24 mouse cellular contexts compared by ENCODE assay signal in the genomic region with DNA sequence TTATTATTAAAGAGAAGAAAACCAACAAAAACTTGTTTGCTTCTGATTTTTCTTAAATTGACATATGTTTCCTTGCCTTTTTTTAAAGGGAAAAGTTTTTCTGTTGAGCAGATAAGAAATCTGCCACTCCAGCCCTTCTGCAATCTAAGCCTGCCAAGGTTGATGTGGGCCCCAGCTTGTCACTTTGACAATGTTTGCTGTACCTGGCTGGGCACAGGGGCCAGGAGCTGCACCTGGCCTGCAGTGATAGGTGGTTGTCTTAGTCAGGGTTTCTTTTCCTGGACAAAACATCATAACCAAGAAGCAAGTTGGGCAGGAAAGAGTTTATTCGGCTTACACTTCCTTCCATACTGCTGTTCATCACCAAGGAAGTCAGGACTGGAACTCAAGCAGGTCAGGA. TPM values are rescaled to one million over a fixed set of nuclear protein-coding genes. Genes with fewer than 3 reads are reported as not detected.
DNase-seq lines count a peak whose midpoint lies in the region; ATAC-seq and TF ChIP-seq lines count a peak whose summit lies in the region.
"Had no signal": no experiment of that assay in that cellular context is flagged by ENCODE, and none has a peak within 500 bp of the region (broad histone marks: within the 10 kb centered on the region; RNA-seq: fewer than 3 reads in every experiment).

No protein-coding gene starts in this region.

- no peak overlapping the region for H3K4me3 ChIP-seq in stomach, embryonic 15.5 days (replicated peaks)
- no peak overlapping the region for H3K4me3 ChIP-seq in stomach, postnatal 0 days (ENCODE audit: low read depth, low read length)
- H3K4me3 ChIP-seq in intestine, embryonic 16.5 days (ENCODE audit: low read length) = no peak overlapping the region
- no peak overlapping the region for H3K4me3 ChIP-seq in forebrain, embryonic 16.5 days (replicated peaks; ENCODE audit: low read length)
- H3K4me3 ChIP-seq: embryonic facial prominence, embryonic 13.5 days; embryonic facial prominence, embryonic 15.5 days; erythroblast, embryonic 14.5 days; forebrain, embryonic 10.5 days; forebrain, embryonic 12.5 days had no signal

- peaks cover 17% of the 10 kb centered on the region for H3K27me3 ChIP-seq in stomach, embryonic 15.5 days (replicated peaks)
- H3K27me3 ChIP-seq in stomach, postnatal 0 days (ENCODE audit: control insufficient read depth, insufficient read depth, low read length) = no peaks in the 10 kb centered on the region
- peaks cover 12% of the 10 kb centered on the region; the same call in 1 of the 2 replicates for H3K27me3 ChIP-seq in intestine, embryonic 16.5 days (replicated peaks; ENCODE audit: control insufficient read depth, insufficient read depth, low read length)
- 0 out of 2 replicates have a peak, but pooled peaks cover 3% of the 10 kb centered on the region for H3K27me3 ChIP-seq in forebrain, embryonic 16.5 days (replicated peaks; ENCODE audit: control insufficient read depth, insufficient read depth, low read length)

- 0 out of 2 replicates have a peak, but pooled peaks cover 19% of the 10 kb centered on the region for H3K4me1 ChIP-seq in stomach, embryonic 15.5 days
- no peaks in the 10 kb centered on the region for H3K4me1 ChIP-seq in stomach, postnatal 0 days (replicated peaks; ENCODE audit: control insufficient read depth, insufficient read depth)
- peaks cover 15% of the 10 kb centered on the region for H3K4me1 ChIP-seq in intestine, embryonic 16.5 days (ENCODE audit: control insufficient read depth, insufficient read depth, low read length)
- H3K4me1 ChIP-seq in forebrain, embryonic 16.5 days (replicated peaks; ENCODE audit: control insufficient read depth, insufficient read depth, low read length) = 0 out of 2 replicates have a peak, but pooled peaks cover 4% of the 10 kb centered on the region

- DNase-seq in stomach, postnatal 0 days (ENCODE audit: low spot score) = no peak
- DNase-seq in testis, postnatal 14 days (ENCODE audit: low spot score) = no peak
- DNase-seq: adrenal gland, adult 2 months; adrenal gland, postnatal 10 days; adrenal gland, postnatal 25 days; cerebellum, adult 11 months; cerebellum, adult 18-20 months; cerebellum, adult 8-10 months; cerebellum, adult 9-11 months; cerebellum, postnatal 14 days; cerebellum, postnatal 36 days; embryo, embryonic 11 days; forebrain, postnatal 0 days had no signal

- H3K9ac ChIP-seq in stomach, embryonic 15.5 days = no peak overlapping the region
- no peak overlapping the region for H3K9ac ChIP-seq in stomach, postnatal 0 days (ENCODE audit: low read length)
- no peak overlapping the region for H3K9ac ChIP-seq in intestine, embryonic 16.5 days (ENCODE audit: low read depth, low read length)
- H3K9ac ChIP-seq in forebrain, embryonic 16.5 days (replicated peaks; ENCODE audit: low read depth, low read length) = no peak overlapping the region
- H3K9ac ChIP-seq: embryonic facial prominence, embryonic 13.5 days; embryonic facial prominence, embryonic 15.5 days; forebrain, embryonic 12.5 days; forebrain, postnatal 0 days had no signal

- 0 out of 2 replicates have a peak overlapping the region, but pooled peaks have one; percentile 11 for H3K27ac ChIP-seq in stomach, embryonic 15.5 days
- no peak overlapping the region for H3K27ac ChIP-seq in stomach, postnatal 0 days (replicated peaks)
- peak overlapping the region; percentile 14; the same call in 1 of the 2 replicates for H3K27ac ChIP-seq in intestine, embryonic 16.5 days (ENCODE audit: low read length)
- H3K27ac ChIP-seq in forebrain, embryonic 16.5 days (ENCODE audit: low read length) = no peak overlapping the region
- H3K27ac ChIP-seq: embryonic facial prominence, embryonic 13.5 days; embryonic facial prominence, embryonic 15.5 days; forebrain, embryonic 10.5 days; forebrain, embryonic 12.5 days had no signal

- no peaks in the 10 kb centered on the region for H3K36me3 ChIP-seq in stomach, embryonic 15.5 days
- H3K36me3 ChIP-seq in stomach, postnatal 0 days (ENCODE audit: control insufficient read depth, insufficient read depth, low read length) = no peaks in the 10 kb centered on the region
- H3K36me3 ChIP-seq in intestine, embryonic 16.5 days (ENCODE audit: control insufficient read depth, insufficient read depth, low read length) = no peaks in the 10 kb centered on the region
- H3K36me3 ChIP-seq in forebrain, embryonic 16.5 days (ENCODE audit: control insufficient read depth, insufficient read depth) = no peaks in the 10 kb centered on the region
- H3K36me3 ChIP-seq: embryonic facial prominence, embryonic 13.5 days; embryonic facial prominence, embryonic 15.5 days; forebrain, embryonic 10.5 days; forebrain, embryonic 12.5 days had no signal

- no peak overlapping the region for H3K4me2 ChIP-seq in stomach, embryonic 15.5 days
- no peak overlapping the region for H3K4me2 ChIP-seq in stomach, postnatal 0 days (replicated peaks; ENCODE audit: low read depth)
- no peak overlapping the region for H3K4me2 ChIP-seq in intestine, embryonic 16.5 days (ENCODE audit: low read depth, low read length)
- H3K4me2 ChIP-seq in forebrain, embryonic 16.5 days (ENCODE audit: low read length) = no peak overlapping the region
- H3K4me2 ChIP-seq: embryonic facial prominence, embryonic 13.5 days; embryonic facial prominence, embryonic 15.5 days; forebrain, embryonic 12.5 days had no signal

- WGBS in stomach, embryonic 15.5 days = 71% methylated on average over 1 of the region's 1 CpGs
- WGBS in stomach, postnatal 0 days = 63% methylated on average over 1 of the region's 1 CpGs
- WGBS in intestine, embryonic 16.5 days = 61% methylated on average over 1 of the region's 1 CpGs
- WGBS in forebrain, embryonic 16.5 days = 100% methylated on average over 1 of the region's 1 CpGs

- no peak for TF ChIP-seq CTCF in stomach, postnatal 0 days (IDR thresholded peaks at IDR 0.05; ENCODE audit: low read depth)

- no peak for TF ChIP-seq EP300 in stomach, postnatal 0 days (optimal IDR thresholded peaks at IDR 0.05)

- H3K9me3 ChIP-seq in stomach, embryonic 15.5 days = no peaks in the 10 kb centered on the region
- H3K9me3 ChIP-seq in stomach, postnatal 0 days (ENCODE audit: control insufficient read depth, low read length) = no peaks in the 10 kb centered on the region
- H3K9me3 ChIP-seq in intestine, embryonic 16.5 days (ENCODE audit: control insufficient read depth, low read length) = no peaks in the 10 kb centered on the region
- no peaks in the 10 kb centered on the region for H3K9me3 ChIP-seq in forebrain, embryonic 16.5 days (ENCODE audit: control insufficient read depth, low read length)
- H3K9me3 ChIP-seq: embryonic facial prominence, embryonic 13.5 days; embryonic facial prominence, embryonic 15.5 days; forebrain, embryonic 10.5 days; forebrain, embryonic 12.5 days had no signal

- no peak for ATAC-seq in stomach, embryonic 15.5 days (ENCODE audit: insufficient read depth, low FRiP score, low read depth)
- no peak for ATAC-seq in stomach, postnatal 0 days (ENCODE audit: low FRiP score, low TSS enrichment)
- peak; percentile 78 for ATAC-seq in intestine, embryonic 16.5 days
- no peak for ATAC-seq in forebrain, embryonic 16.5 days
- ATAC-seq: forebrain, embryonic 14.5 days; forebrain, postnatal 0 days had no signal

RNA-seq across cellular contexts. Expression of a gene that starts 2.9 kb away (rescaled TPM):
- 1.4 and 1.9 TPM in 2 replicates for polyA plus RNA-seq in stomach, embryonic 15.5 days (2015; fragmentation: Nextera tagmentation; extraction: Ambion mirVana)
- polyA plus RNA-seq in stomach, postnatal 0 days (2015; fragmentation: Nextera tagmentation; extraction: Ambion mirVana) = 1.5 and 2.5 TPM in 2 replicates
- 2.6 and 3.1 TPM in 2 replicates for polyA plus RNA-seq in intestine, embryonic 16.5 days (2015; fragmentation: Nextera tagmentation; extraction: Ambion mirVana)
- polyA plus RNA-seq in forebrain, embryonic 16.5 days (2015; fragmentation: Nextera tagmentation; extraction: Ambion mirVana) = 1.5 and 2.0 TPM in 2 replicates
- polyA plus RNA-seq: embryonic facial prominence, embryonic 11.5 days; erythroblast, embryonic 14.5 days had no signal

RNA-seq across cellular contexts. Expression of a gene that starts 19.8 kb away (rescaled TPM):
- 0.13 and 0.21 TPM in 2 replicates for polyA plus RNA-seq in stomach, embryonic 15.5 days (2015; fragmentation: Nextera tagmentation; extraction: Ambion mirVana)
- not detected in 2 replicates for polyA plus RNA-seq in stomach, postnatal 0 days (2015; fragmentation: Nextera tagmentation; extraction: Ambion mirVana)
- polyA plus RNA-seq in intestine, embryonic 16.5 days (2015; fragmentation: Nextera tagmentation; extraction: Ambion mirVana) = 0.28 TPM in 1 of 2 replicates, not detected in the other
- polyA plus RNA-seq in forebrain, embryonic 16.5 days (2015; fragmentation: Nextera tagmentation; extraction: Ambion mirVana) = not detected in 2 replicates
- polyA plus RNA-seq: adrenal gland, adult 2 months; brain, embryonic 14.5 days; embryonic facial prominence, embryonic 13.5 days; forebrain, embryonic 10.5 days; forebrain, embryonic 12.5 days; forebrain, embryonic 14.5 days had no signal

RNA-seq across cellular contexts. Expression of a gene that starts 47.5 kb away (rescaled TPM):
- 55.9 and 69.8 TPM in 2 replicates for polyA plus RNA-seq in stomach, embryonic 15.5 days (2015; fragmentation: Nextera tagmentation; extraction: Ambion mirVana)
- 31.4 and 36.8 TPM in 2 replicates for polyA plus RNA-seq in stomach, postnatal 0 days (2015; fragmentation: Nextera tagmentation; extraction: Ambion mirVana)
- 248 and 311 TPM in 2 replicates for polyA plus RNA-seq in intestine, embryonic 16.5 days (2015; fragmentation: Nextera tagmentation; extraction: Ambion mirVana)
- 2.1 and 3.6 TPM in 2 replicates for polyA plus RNA-seq in forebrain, embryonic 16.5 days (2015; fragmentation: Nextera tagmentation; extraction: Ambion mirVana)

Comparison
In these comparisons a context has a peak if more than half of its experiments do, and no peak if none do; other contexts are left out.
1. H3K27ac ChIP-seq: peak in stomach, embryonic 15.5 days (single experiment) and intestine, embryonic 16.5 days (single experiment); none in stomach, postnatal 0 days (single experiment) and forebrain, embryonic 16.5 days (single experiment).